Mouse (Mus musculus) heart, embryonic 10.5 days (tissue): ENCODE results near the gene Plekha7. TPM values are rescaled to one million over a fixed set of nuclear protein-coding genes. Genes with fewer than 3 reads are reported as not detected.

ENCODE experiments used
- DNase-seq: peaks from one replicate; pipeline ENCODE4 v3.0.0-alpha.2; 2017; ENCODE audit warnings: low spot score
- H3K27ac ChIP-seq: fragments of 300-500 bp; sonication (generic); 2 replicates; pipeline ENCODE4 v1.5.1; 2016; ENCODE audit warnings: mild to moderate bottlenecking
- H3K27me3 ChIP-seq: fragments of 300-500 bp; sonication (generic); 2 replicates; pipeline ENCODE4 v1.6.1; 2016; ENCODE audit warnings: mild to moderate bottlenecking; ENCODE audit not compliant: poor library complexity, insufficient read depth, severe bottlenecking
- H3K36me3 ChIP-seq: fragments of 300-500 bp; sonication (generic); 2 replicates; pipeline ENCODE4 v1.6.1; 2016; ENCODE audit warnings: mild to moderate bottlenecking, moderate library complexity
- H3K4me1 ChIP-seq: fragments of 300-500 bp; sonication (generic); 2 replicates; pipeline ENCODE4 v1.6.1; 2016; ENCODE audit warnings: mild to moderate bottlenecking
- H3K4me3 ChIP-seq: fragments of 300-500 bp; sonication (generic); 2 replicates; pipeline ENCODE4 v1.5.1; 2016; ENCODE audit warnings: mild to moderate bottlenecking, moderate library complexity
- H3K9me3 ChIP-seq: fragments of 300-500 bp; sonication (generic); 2 replicates; pipeline ENCODE4 v1.6.1; 2016; ENCODE audit warnings: mild to moderate bottlenecking, moderate library complexity
- WGBS: fragments of 180-500 bp; shearing (Covaris S2); methylation state at CpG from one replicate; pipeline ENCODE4 v1.1.7; 2016; 5-methylcytosine and 5-hydroxymethylcytosine counted together
- polyA plus RNA-seq: library from polyadenylated mRNA; unstranded; fragments of >200 nt; fragmentation: Nextera tagmentation; extraction: Ambion mirVana; gene quantifications from 2 replicates; pipeline ENCODE4 v1.2.1, GENCODE M21; 2016

Plekha7 gene
- polyA plus RNA-seq, 1 experiment from 2014 or later = 49.0 TPM

DNA sequence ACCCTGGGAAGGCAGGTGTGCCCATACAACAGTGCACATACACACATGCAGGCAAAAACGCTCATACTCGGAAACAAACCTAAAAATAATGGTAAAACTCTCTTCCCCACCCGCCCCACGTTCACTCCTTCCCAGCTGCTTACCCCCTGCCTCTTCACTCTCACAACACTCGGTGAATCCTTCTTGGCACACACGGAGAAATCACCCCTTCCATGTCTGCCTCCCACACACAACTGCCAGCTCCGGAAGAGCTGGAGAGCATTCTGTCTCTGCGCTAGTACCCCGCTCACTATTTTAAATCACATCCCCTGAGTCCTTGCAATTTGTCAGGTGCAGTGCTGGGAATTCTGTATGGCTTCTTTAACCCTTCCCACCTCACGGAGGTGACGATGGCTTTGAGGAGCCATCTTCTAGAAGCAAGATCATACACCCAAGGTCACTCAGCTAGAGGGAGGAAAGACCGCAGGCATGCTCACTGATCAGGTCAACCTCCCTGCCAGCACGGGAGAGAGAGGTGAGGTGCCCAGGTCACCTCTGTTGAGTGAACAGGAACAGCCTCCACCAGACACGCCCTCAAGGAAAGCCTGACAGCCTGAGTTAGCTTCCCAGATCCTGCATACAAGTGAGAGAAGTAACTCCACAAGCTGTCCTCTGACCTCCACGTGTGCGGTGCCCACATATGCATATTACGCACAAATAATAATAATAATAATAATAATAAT lies 49.6 kb downstream of the Plekha7 start:
- Histone ChIP-seq H3K27ac (peak overlapping the region; percentile 10; the same call in 1 of the 2 replicates), H3K27me3 (no peaks in the 10 kb centered on the region), H3K4me1 (peaks cover 43% of the 10 kb centered on the region), H3K4me3 (no peak overlapping the region), H3K36me3 (0 out of 2 replicates have a peak, but pooled peaks cover 2% of the 10 kb centered on the region), H3K9me3 (no peaks in the 10 kb centered on the region)
- 80% methylated on average over 17 of the region's 17 CpGs for WGBS
- no peak for DNase-seq

DNA sequence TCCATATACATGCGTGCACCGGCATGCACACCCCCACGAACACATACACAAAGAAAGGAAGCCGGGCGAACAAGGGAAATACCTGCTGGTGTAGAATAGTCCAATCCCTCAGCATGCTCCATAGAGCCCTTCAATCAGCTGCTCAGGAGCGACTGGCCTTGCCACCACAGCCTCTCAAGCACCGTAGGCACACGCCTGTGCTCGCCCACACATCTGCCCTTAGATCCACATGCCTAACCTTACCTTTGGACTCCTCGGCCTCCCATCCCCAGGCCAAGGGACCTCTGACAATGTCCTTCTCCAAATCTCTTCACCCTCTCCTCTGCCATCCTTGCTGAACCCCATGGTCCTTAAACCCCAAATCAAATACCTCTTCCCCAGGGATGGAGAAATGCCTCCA lies 50.2 kb downstream of the Plekha7 start:
- H3K9me3 ChIP-seq = no peaks in the 10 kb centered on the region
- H3K4me1 ChIP-seq = peaks cover 41% of the 10 kb centered on the region
- no peaks in the 10 kb centered on the region for H3K27me3 ChIP-seq
- no peak for DNase-seq
- WGBS = 94% methylated on average over 10 of the region's 10 CpGs
- 0 out of 2 replicates have a peak, but pooled peaks cover 2% of the 10 kb centered on the region for H3K36me3 ChIP-seq
- no peak overlapping the region for H3K4me3 ChIP-seq
- peak overlapping the region; percentile 10; the same call in 1 of the 2 replicates for H3K27ac ChIP-seq

DNA sequence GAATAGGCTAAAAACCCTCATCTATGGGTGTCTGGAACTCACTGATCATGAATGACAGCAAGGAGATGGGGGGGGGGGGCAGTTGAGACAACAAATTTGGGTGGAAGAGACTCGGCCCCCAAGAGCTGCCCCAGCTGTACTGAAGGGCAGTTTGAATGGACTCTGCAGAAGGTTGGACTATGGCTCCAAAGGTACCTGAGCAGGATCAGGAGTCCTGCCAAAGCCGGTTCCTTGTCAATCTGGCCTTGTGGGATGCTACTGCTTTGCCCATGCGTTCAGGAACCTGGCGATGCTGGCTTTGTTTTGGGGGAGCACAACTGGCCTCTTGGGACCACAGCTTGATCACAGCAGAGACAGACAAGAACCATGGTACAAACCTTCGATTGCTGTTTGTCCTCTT lies 52.5 kb downstream of the Plekha7 start:
- H3K27ac ChIP-seq = no peak overlapping the region
- H3K4me1 ChIP-seq = peaks cover 18% of the 10 kb centered on the region
- no peak for DNase-seq
- WGBS = 83% methylated on average over 5 of the region's 5 CpGs
- H3K4me3 ChIP-seq = no peak overlapping the region
- 0 out of 2 replicates have a peak, but pooled peaks cover 2% of the 10 kb centered on the region for H3K36me3 ChIP-seq
- H3K9me3 ChIP-seq = no peaks in the 10 kb centered on the region
- H3K27me3 ChIP-seq = no peaks in the 10 kb centered on the region

DNA sequence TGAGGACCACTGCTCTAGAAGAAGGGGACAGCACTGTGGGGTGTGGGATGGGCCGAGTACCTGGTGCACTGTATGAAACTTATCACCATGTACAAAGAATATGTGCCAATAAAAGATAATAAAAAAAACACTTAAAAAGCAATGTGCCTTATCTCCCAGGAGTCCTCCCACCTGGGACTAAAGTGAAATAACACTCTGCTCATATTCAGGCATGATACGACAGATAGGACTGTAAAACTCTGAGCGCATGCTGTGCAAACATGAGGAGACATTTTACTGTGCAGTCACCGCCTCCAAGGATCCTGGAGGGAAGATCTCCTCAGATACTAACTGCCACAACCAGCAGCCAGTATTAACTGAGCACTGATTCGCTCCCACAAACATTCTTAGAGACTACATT lies 53.5 kb downstream of the Plekha7 start:
- Histone ChIP-seq H3K36me3 (no peaks in the 10 kb centered on the region), H3K9me3 (no peaks in the 10 kb centered on the region), H3K4me1 (peaks cover 12% of the 10 kb centered on the region), H3K27me3 (no peaks in the 10 kb centered on the region), H3K4me3 (no peak overlapping the region), H3K27ac (no peak overlapping the region)
- WGBS = 91% methylated on average over 5 of the region's 5 CpGs
- DNase-seq = no peak

DNA sequence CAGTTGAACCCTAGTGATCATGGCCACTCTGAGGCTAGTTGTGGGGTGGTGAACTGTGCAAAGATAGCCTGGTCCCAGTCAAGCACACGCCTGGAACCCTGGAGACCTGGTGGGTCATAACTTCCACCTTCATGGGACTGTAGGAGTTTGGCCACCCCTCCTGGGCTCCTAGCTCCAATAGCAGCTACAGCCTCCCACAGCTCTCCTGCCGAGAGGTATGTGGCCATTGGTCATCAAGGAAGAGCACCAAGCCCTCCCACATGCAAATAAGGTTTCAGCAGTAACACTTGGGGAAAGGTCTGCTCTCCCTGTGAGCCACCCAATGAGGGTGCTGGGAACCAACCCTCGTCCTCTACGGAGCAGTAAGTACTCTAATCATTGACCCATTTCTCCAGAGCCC lies 55.7 kb downstream of the Plekha7 start:
- WGBS = 78% methylated on average over 4 of the region's 4 CpGs
- Histone ChIP-seq H3K27ac (no peak overlapping the region), H3K27me3 (no peaks in the 10 kb centered on the region), H3K4me3 (no peak overlapping the region), H3K4me1 (peaks cover 14% of the 10 kb centered on the region), H3K36me3 (no peaks in the 10 kb centered on the region), H3K9me3 (no peaks in the 10 kb centered on the region)
- no peak for DNase-seq

DNA sequence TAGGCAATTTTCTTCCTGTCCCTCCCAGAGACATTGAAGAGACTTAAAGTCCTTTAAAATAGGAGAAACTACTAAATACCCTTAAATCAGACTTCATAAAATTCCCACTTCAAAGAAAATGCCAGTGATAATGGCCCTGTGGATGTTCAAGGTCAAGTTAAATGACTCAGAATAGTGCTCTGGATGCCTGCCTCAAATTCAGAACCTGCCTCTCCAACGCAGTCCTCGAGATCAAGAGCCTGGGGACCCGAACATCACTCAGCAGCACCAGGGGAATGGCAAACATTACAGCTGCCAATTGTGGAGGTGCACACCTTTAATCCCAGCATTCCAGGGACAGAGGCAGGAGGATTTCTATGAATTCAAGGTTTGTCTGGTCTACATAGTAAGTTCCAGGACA lies 56.7 kb downstream of the Plekha7 start:
- Histone ChIP-seq H3K36me3 (no peaks in the 10 kb centered on the region), H3K4me1 (peaks cover 23% of the 10 kb centered on the region), H3K9me3 (no peaks in the 10 kb centered on the region), H3K4me3 (no peak overlapping the region), H3K27ac (no peak overlapping the region), H3K27me3 (no peaks in the 10 kb centered on the region)
- no peak for DNase-seq
- 51% methylated on average over 3 of the region's 3 CpGs for WGBS

DNA sequence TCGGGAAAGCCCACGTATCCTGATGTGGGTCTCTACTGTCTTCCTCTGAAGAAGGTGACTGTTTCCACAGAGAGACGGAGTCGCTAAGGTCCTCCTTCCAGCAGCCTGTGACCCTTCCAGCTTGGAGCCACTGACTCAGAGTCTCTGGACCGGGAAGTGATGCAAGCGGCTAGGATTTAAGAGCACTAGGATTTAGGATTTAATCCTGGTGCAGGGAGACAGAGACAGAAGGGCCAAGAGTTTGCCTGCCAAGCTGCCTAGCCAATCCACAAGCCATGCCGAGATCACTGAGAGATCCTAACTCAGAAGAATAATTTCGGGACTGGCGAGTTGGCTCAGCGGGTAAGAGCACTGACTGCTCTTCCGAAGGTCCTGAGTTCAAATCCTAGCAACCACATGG lies 59.6 kb downstream of the Plekha7 start:
- DNase-seq = no peak
- no peaks in the 10 kb centered on the region for H3K27me3 ChIP-seq
- H3K36me3 ChIP-seq = no peaks in the 10 kb centered on the region
- H3K27ac ChIP-seq = peak overlapping the region; percentile 42; the same call in 1 of the 2 replicates
- H3K9me3 ChIP-seq = no peaks in the 10 kb centered on the region
- 92% methylated on average over 11 of the region's 11 CpGs for WGBS
- H3K4me1 ChIP-seq = peaks cover 50% of the 10 kb centered on the region
- H3K4me3 ChIP-seq = no peak overlapping the region

DNA sequence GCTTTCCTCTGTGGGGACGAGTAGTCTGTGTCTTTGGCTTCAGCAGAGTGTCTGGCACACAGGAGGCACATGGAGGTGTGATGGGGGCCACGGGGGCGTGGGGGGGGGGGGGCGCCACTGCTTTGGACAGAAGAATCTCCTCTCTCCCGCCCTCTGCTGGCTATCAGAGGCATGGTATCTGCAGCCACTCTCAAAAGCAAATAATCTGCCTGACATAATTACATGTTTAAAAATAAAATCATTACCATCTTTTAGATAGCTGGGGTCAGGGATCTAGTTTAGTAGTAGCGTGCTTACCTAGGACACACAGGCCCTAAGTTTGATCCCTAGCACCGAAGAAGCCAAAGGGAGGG lies 60.8 kb downstream of the Plekha7 start:
- Histone ChIP-seq H3K36me3 (no peaks in the 10 kb centered on the region), H3K27ac (peak overlapping the region; percentile 87), H3K9me3 (no peaks in the 10 kb centered on the region), H3K27me3 (no peaks in the 10 kb centered on the region), H3K4me1 (peaks cover 50% of the 10 kb centered on the region), H3K4me3 (peak overlapping the region; percentile 48)
- WGBS = 7% methylated on average over 7 of the region's 7 CpGs
- no peak for DNase-seq

DNA sequence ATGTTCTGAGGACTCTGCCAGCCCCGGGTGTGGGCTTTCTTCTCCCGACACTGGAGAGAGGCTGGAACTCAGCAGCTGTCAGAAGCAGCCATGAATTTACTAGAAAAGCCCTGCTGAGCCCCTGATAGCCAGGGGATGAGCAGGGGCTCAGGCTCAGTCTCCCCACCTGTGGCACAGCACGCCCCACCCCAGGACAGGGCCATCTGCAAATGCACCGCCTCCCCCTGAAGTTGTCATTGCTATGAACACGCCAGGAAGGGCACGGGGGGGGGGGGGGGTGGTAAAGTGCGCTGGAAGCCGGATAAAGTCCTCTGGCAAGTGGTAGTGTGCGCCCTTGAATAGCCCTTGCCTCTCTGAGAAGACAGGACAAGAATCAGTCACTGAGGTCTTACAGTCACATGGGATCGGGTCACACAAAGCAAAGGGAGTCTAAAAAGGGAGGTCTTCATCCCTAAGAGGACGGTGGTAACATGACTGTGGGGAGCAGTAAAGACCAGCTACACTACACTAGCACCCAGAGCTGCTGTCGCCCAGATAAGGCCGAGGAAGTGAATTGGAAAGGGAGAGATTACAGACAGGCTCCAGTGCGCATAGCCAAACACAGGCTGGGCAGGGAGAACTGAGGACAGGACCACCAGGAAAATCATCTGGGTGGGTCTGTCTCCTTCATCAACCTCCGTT lies 61.3 kb downstream of the Plekha7 start:
- DNase-seq = no peak
- H3K4me1 ChIP-seq = peaks cover 51% of the 10 kb centered on the region
- no peaks in the 10 kb centered on the region for H3K27me3 ChIP-seq
- H3K27ac ChIP-seq = peak overlapping the region; percentile 87
- 13% methylated on average over 15 of the region's 15 CpGs for WGBS
- H3K4me3 ChIP-seq = peak overlapping the region; percentile 48
- no peaks in the 10 kb centered on the region for H3K36me3 ChIP-seq
- H3K9me3 ChIP-seq = no peaks in the 10 kb centered on the region

DNA sequence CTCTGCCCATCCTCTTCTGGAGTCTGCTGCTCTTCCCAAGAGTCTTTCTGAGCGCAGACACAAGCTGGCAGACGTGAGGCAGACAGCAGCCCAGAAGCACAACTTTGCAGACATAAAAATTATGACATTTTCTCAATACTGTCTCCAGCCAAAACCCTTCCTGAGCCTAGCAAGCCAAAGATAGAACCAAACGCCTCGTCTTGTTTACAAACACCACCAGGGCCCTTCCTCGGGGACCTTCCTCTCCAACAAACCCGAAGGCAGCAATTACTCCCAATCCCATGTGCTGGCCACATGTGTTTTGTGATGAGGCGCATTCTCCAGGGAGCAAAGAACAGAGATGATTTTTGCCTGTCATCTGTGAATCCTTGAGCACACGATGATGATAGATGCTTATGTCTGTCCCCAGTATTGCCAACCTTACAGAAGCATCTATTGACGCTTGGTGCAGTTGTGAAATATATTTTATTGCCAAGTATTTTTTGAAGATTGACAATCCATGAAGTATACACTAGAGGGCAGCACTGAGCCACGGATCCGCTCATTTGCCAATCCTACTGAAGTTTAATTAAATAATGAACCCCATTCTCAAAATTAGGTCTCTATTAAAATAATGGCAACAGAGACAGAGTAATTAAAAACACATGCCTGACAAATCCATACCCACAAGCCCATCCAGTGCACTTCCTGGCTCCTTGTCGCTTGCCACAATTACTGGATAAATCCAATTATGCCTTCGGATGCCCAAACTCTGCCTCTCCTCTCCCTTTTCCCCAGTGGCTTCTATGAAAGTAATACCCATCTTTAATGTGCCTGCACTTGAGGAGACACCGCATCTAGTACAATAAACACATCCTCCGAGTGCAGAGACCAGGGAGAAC lies 62.1 kb downstream of the Plekha7 start:
- Histone ChIP-seq H3K4me3 (peak overlapping the region; percentile 48), H3K27ac (peak overlapping the region; percentile 87), H3K36me3 (no peaks in the 10 kb centered on the region), H3K9me3 (no peaks in the 10 kb centered on the region), H3K27me3 (no peaks in the 10 kb centered on the region), H3K4me1 (peaks cover 59% of the 10 kb centered on the region)
- no peak for DNase-seq
- WGBS = 27% methylated on average over 15 of the region's 15 CpGs

DNA sequence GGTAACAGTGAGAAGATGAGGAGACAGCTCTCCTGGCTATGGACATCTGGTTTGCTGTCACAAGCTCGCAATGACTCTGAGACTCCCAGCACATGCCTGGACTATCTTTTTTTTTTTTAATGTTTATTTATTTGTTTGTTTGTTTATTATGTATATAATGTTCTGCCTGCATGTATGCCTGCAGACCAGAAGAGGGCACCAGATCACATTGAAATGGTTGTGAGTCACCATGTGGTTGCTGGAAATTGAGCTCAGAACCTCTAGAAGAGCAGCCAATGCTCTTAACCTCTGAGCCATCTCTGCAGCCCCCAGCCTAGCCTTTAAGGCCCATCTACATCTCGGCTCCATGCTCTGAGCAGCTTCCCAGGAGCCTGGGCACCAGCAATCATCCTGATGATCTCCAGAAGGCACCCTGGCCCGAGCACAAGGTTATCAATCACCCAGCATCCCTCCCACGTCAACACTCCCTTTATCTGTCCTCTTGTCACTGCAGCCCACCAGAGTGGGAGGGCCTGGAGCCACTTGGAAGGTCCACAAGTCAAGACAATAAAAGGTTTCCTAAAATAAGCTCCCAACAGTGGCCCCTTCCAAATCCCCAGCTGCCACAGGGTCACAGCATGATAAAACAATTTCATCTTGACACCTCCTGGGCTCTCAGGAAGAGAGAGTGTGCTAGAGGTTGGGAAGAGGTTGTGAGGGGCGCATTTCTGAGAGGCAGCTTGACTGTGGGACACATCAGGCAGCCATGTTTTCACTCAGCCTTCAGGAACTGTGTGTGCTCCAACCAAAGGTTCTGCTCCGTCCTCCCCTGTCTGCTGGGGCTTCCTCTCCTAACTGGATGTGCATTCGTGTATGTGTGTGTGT lies 63.6 kb downstream of the Plekha7 start:
- H3K36me3 ChIP-seq = no peaks in the 10 kb centered on the region
- peak; percentile 83 for DNase-seq
- H3K4me1 ChIP-seq = peaks cover 68% of the 10 kb centered on the region
- H3K9me3 ChIP-seq = no peaks in the 10 kb centered on the region
- no peak overlapping the region for H3K4me3 ChIP-seq
- WGBS = 16% methylated on average over 7 of the region's 7 CpGs
- H3K27ac ChIP-seq = peak overlapping the region; percentile 74
- H3K27me3 ChIP-seq = no peaks in the 10 kb centered on the region

DNA sequence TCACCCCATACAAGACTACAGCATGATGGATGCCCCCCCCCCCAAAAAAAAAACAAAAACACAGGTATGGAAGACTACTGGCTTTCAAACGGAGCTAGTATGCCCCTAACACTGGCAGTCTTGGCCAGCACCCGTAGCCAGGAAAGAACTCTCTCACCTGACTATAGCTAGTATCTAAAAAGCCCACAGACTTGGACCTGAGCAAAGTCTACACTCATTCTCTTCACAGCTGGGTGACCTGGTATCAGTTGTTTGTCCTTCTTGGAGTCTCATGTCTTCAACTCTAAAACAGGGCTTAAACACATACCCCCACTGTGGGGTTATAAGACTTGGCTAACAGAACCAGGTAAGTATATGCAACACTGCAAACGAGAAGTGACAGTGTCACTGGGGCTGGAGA lies 65.4 kb downstream of the Plekha7 start:
- peak overlapping the region; percentile 74; the same call in 1 of the 2 replicates for H3K27ac ChIP-seq
- no peak for DNase-seq
- H3K36me3 ChIP-seq = no peaks in the 10 kb centered on the region
- peaks cover 11% of the 10 kb centered on the region for H3K27me3 ChIP-seq
- no peaks in the 10 kb centered on the region for H3K9me3 ChIP-seq
- no peak overlapping the region for H3K4me3 ChIP-seq
- 70% methylated on average over 3 of the region's 3 CpGs for WGBS
- peaks cover 73% of the 10 kb centered on the region for H3K4me1 ChIP-seq
